Comparison of ENCODE assay signal across 8 mouse cellular contexts in the genomic region with DNA sequence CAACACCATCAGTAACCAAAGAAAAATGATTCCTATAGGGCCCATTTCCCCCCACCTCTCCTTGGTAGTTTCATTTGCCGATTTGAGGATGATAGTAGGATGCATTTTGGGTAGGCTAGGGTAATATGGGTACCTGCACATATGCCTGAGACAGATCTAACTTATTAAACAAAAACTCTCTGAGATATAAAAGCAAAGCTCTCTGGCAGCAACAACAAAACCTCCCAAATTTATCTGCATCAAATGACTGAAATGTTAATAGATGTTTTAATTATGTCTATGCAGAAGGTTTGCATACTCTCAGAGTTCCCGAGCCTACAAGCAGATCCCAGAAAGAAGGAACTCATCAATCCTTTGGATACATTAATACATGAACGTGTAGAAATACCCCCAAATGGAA. TPM values are rescaled to one million over a fixed set of nuclear protein-coding genes. Genes with fewer than 3 reads are reported as not detected.
DNase-seq lines count a peak whose midpoint lies in the region; ATAC-seq and TF ChIP-seq lines count a peak whose summit lies in the region.

No protein-coding gene starts in this region.

- no peak for TF ChIP-seq CTCF in kidney, postnatal 0 days (IDR thresholded peaks at IDR 0.05; ENCODE audit: low read depth)

- peak overlapping the region; percentile 57 for H3K4me2 ChIP-seq in kidney, postnatal 0 days (ENCODE audit: low read length)
- peak overlapping the region; percentile 44; the same call in 1 of the 2 replicates for H3K4me2 ChIP-seq in intestine, embryonic 15.5 days (replicated peaks)
- H3K4me2 ChIP-seq in midbrain, embryonic 16.5 days (ENCODE audit: low read length) = peak overlapping the region; percentile 27; the same call in 1 of the 2 replicates

- no peak overlapping the region for H3K9ac ChIP-seq in kidney, postnatal 0 days (ENCODE audit: low read depth, low read length)
- H3K9ac ChIP-seq in intestine, embryonic 15.5 days = no peak overlapping the region
- no peak overlapping the region for H3K9ac ChIP-seq in midbrain, embryonic 16.5 days (ENCODE audit: low read depth, low read length)

- no peak for ATAC-seq in kidney, postnatal 0 days (replicated peaks; ENCODE audit: low FRiP score, low read depth)
- no peak for ATAC-seq in intestine, embryonic 15.5 days
- no peak for ATAC-seq in midbrain, embryonic 16.5 days

- H3K9me3 ChIP-seq in kidney, postnatal 0 days (replicated peaks; ENCODE audit: low read length) = no peaks in the 10 kb centered on the region
- no peaks in the 10 kb centered on the region for H3K9me3 ChIP-seq in forebrain, embryonic 10.5 days
- no peaks in the 10 kb centered on the region for H3K9me3 ChIP-seq in intestine, embryonic 15.5 days
- H3K9me3 ChIP-seq in midbrain, embryonic 16.5 days (replicated peaks; ENCODE audit: control insufficient read depth, low read length, poor library complexity, severe bottlenecking) = no peaks in the 10 kb centered on the region

- H3K36me3 ChIP-seq in kidney, postnatal 0 days (ENCODE audit: insufficient read depth, low read length) = no peaks in the 10 kb centered on the region
- H3K36me3 ChIP-seq in forebrain, embryonic 10.5 days (replicated peaks) = peaks cover 6% of the 10 kb centered on the region
- no peaks in the 10 kb centered on the region for H3K36me3 ChIP-seq in intestine, embryonic 15.5 days
- H3K36me3 ChIP-seq in midbrain, embryonic 16.5 days (ENCODE audit: control insufficient read depth, insufficient read depth, low read length) = no peaks in the 10 kb centered on the region

- H3K4me3 ChIP-seq in kidney, postnatal 0 days (replicated peaks; ENCODE audit: low read depth, low read length) = peak overlapping the region; percentile 23; the same call in 1 of the 2 replicates
- H3K4me3 ChIP-seq in forebrain, embryonic 10.5 days = peak overlapping the region; percentile 42
- H3K4me3 ChIP-seq in intestine, embryonic 15.5 days (replicated peaks) = no peak overlapping the region
- peak overlapping the region; percentile 26 for H3K4me3 ChIP-seq in midbrain, embryonic 16.5 days (ENCODE audit: low read depth, low read length)

- DNase-seq in kidney, postnatal 0 days (ENCODE audit: low spot score) = no peak
- DNase-seq in kidney, postnatal 36 days = no peak
- DNase-seq in forebrain, embryonic 10.5 days (ENCODE audit: extremely low spot score, low spot score) = no peak
- DNase-seq in spleen, postnatal 36 days (ENCODE audit: low spot score in 2 of 2) = no peak
- DNase-seq in gastrocnemius, adult 18-20 months (ENCODE audit: low spot score) = no peak
- no peak for DNase-seq in urinary bladder, postnatal 25 days (ENCODE audit: low spot score)

- no peaks in the 10 kb centered on the region for H3K27me3 ChIP-seq in kidney, postnatal 0 days (ENCODE audit: insufficient read depth, low read length)
- peaks cover 21% of the 10 kb centered on the region for H3K27me3 ChIP-seq in forebrain, embryonic 10.5 days (ENCODE audit: poor library complexity, severe bottlenecking)
- H3K27me3 ChIP-seq in intestine, embryonic 15.5 days (replicated peaks) = no peaks in the 10 kb centered on the region
- no peaks in the 10 kb centered on the region for H3K27me3 ChIP-seq in midbrain, embryonic 16.5 days (ENCODE audit: control insufficient read depth, insufficient read depth, low read depth, low read length)

- 61% methylated on average over 3 of the region's 3 CpGs for WGBS in kidney, postnatal 0 days
- WGBS in forebrain, embryonic 10.5 days = 73% methylated on average over 3 of the region's 3 CpGs
- 46% methylated on average over 3 of the region's 3 CpGs for WGBS in intestine, embryonic 15.5 days
- WGBS in midbrain, embryonic 16.5 days = 47% methylated on average over 3 of the region's 3 CpGs

- no peak overlapping the region for H3K27ac ChIP-seq in kidney, postnatal 0 days
- peak overlapping the region; percentile 75 for H3K27ac ChIP-seq in forebrain, embryonic 10.5 days
- H3K27ac ChIP-seq in intestine, embryonic 15.5 days = no peak overlapping the region
- H3K27ac ChIP-seq in midbrain, embryonic 16.5 days (ENCODE audit: low read length) = no peak overlapping the region

- peaks cover 3% of the 10 kb centered on the region; the same call in 1 of the 2 replicates for H3K4me1 ChIP-seq in kidney, postnatal 0 days (replicated peaks; ENCODE audit: insufficient read depth, low read length)
- H3K4me1 ChIP-seq in forebrain, embryonic 10.5 days = peaks cover 54% of the 10 kb centered on the region
- H3K4me1 ChIP-seq in intestine, embryonic 15.5 days (replicated peaks) = 0 out of 2 replicates have a peak, but pooled peaks cover 4% of the 10 kb centered on the region
- peaks cover 3% of the 10 kb centered on the region for H3K4me1 ChIP-seq in midbrain, embryonic 16.5 days (ENCODE audit: control insufficient read depth, insufficient read depth, low read length)

RNA-seq across cellular contexts. Expression of gene Vcam1, which starts 1.7 kb away (rescaled TPM):
- 22.3 and 24.9 TPM in 2 replicates for polyA plus RNA-seq in kidney, postnatal 0 days (2015; fragmentation: Nextera tagmentation; extraction: Ambion mirVana)
- polyA plus RNA-seq in forebrain, embryonic 10.5 days (2016; fragmentation: Nextera tagmentation; extraction: Ambion mirVana) = 20.6 and 24.6 TPM in 2 replicates
- polyA plus RNA-seq in intestine, embryonic 15.5 days (2015; fragmentation: Nextera tagmentation; extraction: Ambion mirVana) = 17.0 and 18.9 TPM in 2 replicates
- 30.8 and 39.8 TPM in 2 replicates for polyA plus RNA-seq in midbrain, embryonic 16.5 days (2015; fragmentation: Nextera tagmentation; extraction: Ambion mirVana)
- total RNA-seq in gastrocnemius, adult 18-20 months (2021) = 1 to 10 TPM; 1.7 to 3.1 TPM
